Mouse (Mus musculus) C2C12 (cell line): ENCODE measurements around the gene Olfr1416.

Experiments used
- CEBPB ChIP-seq: IDR thresholded peaks from one replicate; pipeline ENCODE4 v1.6.1; 2011; ENCODE audit warnings: low read depth, mild to moderate bottlenecking, control low read depth, moderate library complexity
- CTCF ChIP-seq: IDR thresholded peaks from one replicate; pipeline ENCODE4 v1.5.1; 2011; ENCODE audit not compliant: control insufficient read depth, insufficient read depth, insufficient read length
- MAX ChIP-seq: IDR thresholded peaks from one replicate; pipeline ENCODE4 v1.6.1; 2011; ENCODE audit warnings: mild to moderate bottlenecking, control low read depth
- MYOD1 ChIP-seq: IDR thresholded peaks from one replicate; pipeline ENCODE4 v1.6.1; 2011; ENCODE audit warnings: low read depth; ENCODE audit not compliant: control insufficient read depth, insufficient read length
- USF1 ChIP-seq: IDR thresholded peaks from one replicate; pipeline ENCODE4 v1.6.1; 2011; ENCODE audit warnings: low read depth, mild to moderate bottlenecking, control low read depth, moderate library complexity

GRCm38 (mm10) chr1:92453751-92454445, 31.0 kb downstream of the Olfr1416 start:
- TF ChIP-seq CTCF (no peak), MAX (no peak), USF1 (no peak), CEBPB (peak; percentile 63), MYOD1 (no peak)
